Mouse (Mus musculus) cerebellum, adult 2 months (tissue): ENCODE measurements at regions not wholly inside any gene's neighbourhood (a gene's known extent, or its start where the extent isn't known, plus 50 kb on each side); places are given as distances from the start of the nearest gene placed in this dataset.

Experiments
- CTCF ChIP-seq: fragments of 200-500 bp; IDR thresholded peaks from 2 replicates; pipeline ENCODE4 v1.5.1; 2011; ENCODE audit warnings: low read depth, mild to moderate bottlenecking, control low read depth, low read length, moderate library complexity, borderline replicate concordance; ENCODE audit not compliant: insufficient read depth
- POLR2A ChIP-seq: fragments of 200-500 bp; IDR thresholded peaks from 2 replicates; pipeline ENCODE4 v1.6.1; 2011; ENCODE audit warnings: low read length, control low read depth, borderline replicate concordance; ENCODE audit not compliant: insufficient read depth

DNA sequence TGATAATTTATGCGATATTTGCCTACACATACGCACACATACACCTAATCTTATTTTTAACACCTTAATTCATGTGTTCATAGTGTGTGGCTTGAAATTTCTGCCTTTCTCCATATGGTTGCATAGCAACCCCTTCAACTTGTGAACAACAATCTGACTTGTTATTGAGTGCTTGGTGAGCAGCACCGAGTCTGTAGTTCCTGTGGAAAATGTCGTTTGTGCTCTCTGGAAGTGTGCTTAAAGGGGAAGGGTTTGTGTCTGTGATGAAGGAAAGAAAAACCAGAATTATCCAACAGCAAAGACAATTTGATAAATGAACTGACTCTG, 85.7 kb upstream of the Mettl25 start:
- no peak for TF ChIP-seq CTCF
- TF ChIP-seq POLR2A: no peak
